Mouse (Mus musculus): ENCODE results near the gene Polr3e.
"Not testable (repeated sequence)": the region's sequence is repeated elsewhere in the genome, so short reads cannot be mapped to it uniquely, and the experiment has no call there.

The Polr3e gene

GRCm38 (mm10) chr7:120910172-120910571 is 7.4 kb upstream of the Polr3e start:
- DNase-seq (ENCODE audit: low spot score) = not testable (repeated sequence)

GRCm38 (mm10) chr7:120911268-120911667 is 6.3 kb upstream of the Polr3e start:
- not testable (repeated sequence) for DNase-seq (ENCODE audit: low spot score)

GRCm38 (mm10) chr7:120913332-120913731 is 4.2 kb upstream of the Polr3e start:
- no peak for DNase-seq (ENCODE audit: low spot score)

GRCm38 (mm10) chr7:120916262-120916875 is 1.2 kb upstream of the Polr3e start:
- DNase-seq (ENCODE audit: low spot score) = no peak

GRCm38 (mm10) chr7:120917279-120917591 is 309 bp upstream of the Polr3e start:
- DNase-seq (ENCODE audit: low spot score) = no peak

- DNase-seq (ENCODE audit: low spot score) = peak; percentile 67
Measured at GRCm38 (mm10) chr7:120918526-120918962, 1.0 kb downstream of the Polr3e start.

GRCm38 (mm10) chr7:120933110-120933509 is 15.6 kb downstream of the Polr3e start:
- no peak for DNase-seq (ENCODE audit: low spot score)

GRCm38 (mm10) chr7:120933680-120934195 is 16.2 kb downstream of the Polr3e start:
- DNase-seq (ENCODE audit: low spot score) = no peak

GRCm38 (mm10) chr7:120934716-120935115 is 17.2 kb downstream of the Polr3e start:
- no peak for DNase-seq (ENCODE audit: low spot score)

GRCm38 (mm10) chr7:120936522-120936921 is 19.0 kb downstream of the Polr3e start:
- DNase-seq (ENCODE audit: low spot score) = no peak

GRCm38 (mm10) chr7:120938206-120938605 is 20.7 kb downstream of the Polr3e start:
- no peak for DNase-seq (ENCODE audit: low spot score)

- no peak for DNase-seq (ENCODE audit: low spot score)
Measured at GRCm38 (mm10) chr7:120940343-120940742, 22.8 kb downstream of the Polr3e start.

- DNase-seq (ENCODE audit: low spot score) = no peak
Measured at GRCm38 (mm10) chr7:120941214-120941613, 23.7 kb downstream of the Polr3e start.

GRCm38 (mm10) chr7:120942506-120942905 is 25.0 kb downstream of the Polr3e start:
- DNase-seq (ENCODE audit: low spot score) = no peak

GRCm38 (mm10) chr7:120943936-120944509 is 26.5 kb downstream of the Polr3e start:
- no peak for DNase-seq (ENCODE audit: low spot score)

GRCm38 (mm10) chr7:120953591-120953990 is 36.0 kb downstream of the Polr3e start:
- DNase-seq (ENCODE audit: low spot score) = not testable (repeated sequence)

GRCm38 (mm10) chr7:120960116-120960515 is 42.6 kb downstream of the Polr3e start:
- no peak for DNase-seq (ENCODE audit: low spot score)

- no peak for DNase-seq (ENCODE audit: low spot score)
Measured at GRCm38 (mm10) chr7:120960601-120961000, 43.1 kb downstream of the Polr3e start.

GRCm38 (mm10) chr7:120961893-120962292 is 44.3 kb downstream of the Polr3e start:
- no peak for DNase-seq (ENCODE audit: low spot score)

- DNase-seq (ENCODE audit: low spot score) = no peak
Measured at GRCm38 (mm10) chr7:120963126-120963525, 45.6 kb downstream of the Polr3e start.

GRCm38 (mm10) chr7:120969221-120969620 is 51.7 kb downstream of the Polr3e start:
- DNase-seq (ENCODE audit: low spot score) = no peak

GRCm38 (mm10) chr7:120970112-120970511 is 52.6 kb downstream of the Polr3e start:
- no peak for DNase-seq (ENCODE audit: low spot score)

- DNase-seq (ENCODE audit: low spot score) = not testable (repeated sequence)
Measured at GRCm38 (mm10) chr7:120972471-120972870, 54.9 kb downstream of the Polr3e start.

GRCm38 (mm10) chr7:120974001-120974400 is 56.5 kb downstream of the Polr3e start:
- no peak for DNase-seq (ENCODE audit: low spot score)
